Comparison of ENCODE assay signal across 9 mouse cellular contexts in genomic region chr2:167059960-167060359, GRCm38 (mm10). TPM values are rescaled to one million over a fixed set of nuclear protein-coding genes. Genes with fewer than 3 reads are reported as not detected.
A peak's percentile ranks its signal among the peaks of the same experiment; 100 is the strongest.
DNase-seq lines count a peak whose midpoint lies in the region; ATAC-seq and TF ChIP-seq lines count a peak whose summit lies in the region.
"Had no signal": no experiment of that assay in that cellular context is flagged by ENCODE, and none has a peak within 500 bp of the region (broad histone marks: within the 10 kb centered on the region; RNA-seq: fewer than 3 reads in every experiment).

No protein-coding gene starts in this region.

- H3K4me1 ChIP-seq in hindbrain, embryonic 10.5 days (replicated peaks) = peaks cover 31% of the 10 kb centered on the region
- H3K4me1 ChIP-seq in hindbrain, embryonic 11.5 days (replicated peaks; ENCODE audit: control insufficient read depth, insufficient read depth, low read length) = peaks cover 8% of the 10 kb centered on the region; the same call in 1 of the 2 replicates
- H3K4me1 ChIP-seq in bone marrow macrophage, adult 2 months (ENCODE audit: control insufficient read depth, insufficient read depth, low read length) = peaks cover 46% of the 10 kb centered on the region
- 0 out of 2 replicates have a peak, but pooled peaks cover 6% of the 10 kb centered on the region for H3K4me1 ChIP-seq in intestine, postnatal 0 days (replicated peaks; ENCODE audit: control insufficient read depth, insufficient read depth, low read length)
- peaks cover 35% of the 10 kb centered on the region for H3K4me1 ChIP-seq in liver, postnatal 0 days (ENCODE audit: insufficient read depth)

- no peaks in the 10 kb centered on the region for H3K27me3 ChIP-seq in hindbrain, embryonic 10.5 days (ENCODE audit: insufficient read depth, poor library complexity, severe bottlenecking)
- H3K27me3 ChIP-seq in hindbrain, embryonic 11.5 days (ENCODE audit: control insufficient read depth, insufficient read depth, low read length) = no peaks in the 10 kb centered on the region
- no peaks in the 10 kb centered on the region for H3K27me3 ChIP-seq in intestine, postnatal 0 days (replicated peaks; ENCODE audit: control insufficient read depth, insufficient read depth, low read length)
- H3K27me3 ChIP-seq in liver, postnatal 0 days (ENCODE audit: insufficient read depth, low read length) = no peaks in the 10 kb centered on the region

- no peaks in the 10 kb centered on the region for H3K9me3 ChIP-seq in hindbrain, embryonic 10.5 days
- no peaks in the 10 kb centered on the region for H3K9me3 ChIP-seq in hindbrain, embryonic 11.5 days (ENCODE audit: control insufficient read depth, low read length)
- H3K9me3 ChIP-seq in intestine, postnatal 0 days (ENCODE audit: control insufficient read depth) = no peaks in the 10 kb centered on the region
- no peaks in the 10 kb centered on the region for H3K9me3 ChIP-seq in liver, postnatal 0 days (ENCODE audit: low read length)

- no peak for TF ChIP-seq POLR2A in bone marrow macrophage, adult 2 months (IDR thresholded peaks at IDR 0.05; ENCODE audit: borderline replicate concordance, low read depth, low read length)

- H3K27ac ChIP-seq in hindbrain, embryonic 10.5 days = no peak overlapping the region
- H3K27ac ChIP-seq in hindbrain, embryonic 11.5 days (ENCODE audit: low read depth, low read length) = no peak overlapping the region
- H3K27ac ChIP-seq in bone marrow macrophage, adult 2 months (ENCODE audit: insufficient read depth, low read depth, low read length) = peak overlapping the region; percentile 99
- peak overlapping the region; percentile 69 for H3K27ac ChIP-seq in intestine, postnatal 0 days (ENCODE audit: low read depth, low read length)
- peak overlapping the region; percentile 65 for H3K27ac ChIP-seq in liver, postnatal 0 days (ENCODE audit: low read depth)

- no peak for TF ChIP-seq EP300 in liver, postnatal 0 days (IDR thresholded peaks at IDR 0.05; ENCODE audit: low read depth)

- 67% methylated on average over 12 of the region's 12 CpGs for WGBS in hindbrain, embryonic 10.5 days
- WGBS in hindbrain, embryonic 11.5 days = 64% methylated on average over 12 of the region's 12 CpGs
- WGBS in intestine, postnatal 0 days = 40% methylated on average over 12 of the region's 12 CpGs
- WGBS in liver, postnatal 0 days (ENCODE audit: insufficient replicate concordance) = 71% methylated on average over 12 of the region's 12 CpGs

- peaks cover 49% of the 10 kb centered on the region for H3K36me3 ChIP-seq in hindbrain, embryonic 10.5 days
- H3K36me3 ChIP-seq in hindbrain, embryonic 11.5 days (ENCODE audit: control insufficient read depth, insufficient read depth, low read length) = peaks cover 12% of the 10 kb centered on the region; the same call in 1 of the 2 replicates
- H3K36me3 ChIP-seq in intestine, postnatal 0 days (ENCODE audit: control insufficient read depth, insufficient read depth) = peaks cover 30% of the 10 kb centered on the region
- peaks cover 49% of the 10 kb centered on the region for H3K36me3 ChIP-seq in liver, postnatal 0 days (replicated peaks; ENCODE audit: insufficient read depth, low read length)

- no peak for ATAC-seq in hindbrain, embryonic 11.5 days (ENCODE audit: low FRiP score)
- ATAC-seq in intestine, postnatal 0 days = no peak
- ATAC-seq in liver, postnatal 0 days = no peak

- no peak overlapping the region for H3K4me2 ChIP-seq in hindbrain, embryonic 11.5 days (replicated peaks; ENCODE audit: low read depth, low read length)
- H3K4me2 ChIP-seq in intestine, postnatal 0 days (replicated peaks; ENCODE audit: low read depth) = peak overlapping the region; percentile 81
- H3K4me2 ChIP-seq in liver, postnatal 0 days (ENCODE audit: low read depth, low read length) = peak overlapping the region; percentile 89

- no peak for TF ChIP-seq CTCF in bone marrow macrophage, adult 2 months (IDR thresholded peaks at IDR 0.05; ENCODE audit: low read depth, low read length)
- TF ChIP-seq CTCF in intestine, postnatal 0 days (IDR thresholded peaks at IDR 0.05; ENCODE audit: low read depth) = no peak
- TF ChIP-seq CTCF in liver, postnatal 0 days (IDR thresholded peaks at IDR 0.05; ENCODE audit: low read depth) = no peak

- H3K9ac ChIP-seq in hindbrain, embryonic 11.5 days (ENCODE audit: low read depth, low read length) = no peak overlapping the region
- H3K9ac ChIP-seq in intestine, postnatal 0 days (ENCODE audit: low read depth, low read length) = peak overlapping the region; percentile 32; the same call in 1 of the 2 replicates
- H3K9ac ChIP-seq in liver, postnatal 0 days (replicated peaks) = peak overlapping the region; percentile 53

- peak overlapping the region; percentile 2; the same call in 1 of the 2 replicates for H3K4me3 ChIP-seq in hindbrain, embryonic 10.5 days
- H3K4me3 ChIP-seq in hindbrain, embryonic 11.5 days (ENCODE audit: low read depth, low read length) = no peak overlapping the region
- H3K4me3 ChIP-seq in bone marrow macrophage, adult 2 months (ENCODE audit: insufficient read depth, low read length) = peak overlapping the region; percentile 90
- peak overlapping the region; percentile 30 for H3K4me3 ChIP-seq in intestine, postnatal 0 days (ENCODE audit: low read depth, low read length)
- H3K4me3 ChIP-seq in liver, postnatal 0 days (ENCODE audit: low read depth, low read length) = peak overlapping the region; percentile 92; the same call in 1 of the 2 replicates

- DNase-seq in hindbrain, embryonic 10.5 days (ENCODE audit: low spot score) = no peak
- no peak for DNase-seq in hindbrain, embryonic 11.5 days (ENCODE audit: low spot score)
- DNase-seq in liver, postnatal 0 days = no peak
- no peak for DNase-seq in ovary, postnatal 14 days (ENCODE audit: low spot score)
- DNase-seq in retina, embryonic 14.5 days (ENCODE audit: low spot score) = no peak
- no peak for DNase-seq in adrenal gland, postnatal 25 days
- DNase-seq: cerebellum, adult 18-20 months had no signal

RNA-seq across cellular contexts. Expression of gene Znfx1, which starts 2.9 kb away (rescaled TPM):
- 6.5 and 7.5 TPM in 2 replicates for polyA plus RNA-seq in hindbrain, embryonic 10.5 days (2016; fragmentation: Nextera tagmentation; extraction: Ambion mirVana)
- 4.9 and 6.5 TPM in 2 replicates for polyA plus RNA-seq in hindbrain, embryonic 11.5 days (2014; fragmentation: Nextera tagmentation; extraction: Ambion mirVana)
- 91.4 and 108 TPM in 2 replicates for polyA plus RNA-seq in bone marrow macrophage, adult 2 months (2012; ENCODE audit: insufficient read depth, insufficient read length, missing spikeins)
- 13.1 and 15.2 TPM in 2 replicates for polyA plus RNA-seq in intestine, postnatal 0 days (2015; fragmentation: Nextera tagmentation; extraction: Ambion mirVana)
- polyA plus RNA-seq in liver, postnatal 0 days (2015; fragmentation: Nextera tagmentation; extraction: Ambion mirVana) = 5.8 and 6.3 TPM in 2 replicates
- 49.2 and 51.7 TPM in 2 replicates for total RNA-seq in adrenal gland, postnatal 25 days (2021)

RNA-seq across cellular contexts. Expression of gene Ddx27, which starts 45.0 kb away (rescaled TPM):
- 49.1 and 68.1 TPM in 2 replicates for polyA plus RNA-seq in hindbrain, embryonic 10.5 days (2016; fragmentation: Nextera tagmentation; extraction: Ambion mirVana)
- 37.9 and 40.4 TPM in 2 replicates for polyA plus RNA-seq in hindbrain, embryonic 11.5 days (2014; fragmentation: Nextera tagmentation; extraction: Ambion mirVana)
- 20.4 TPM in 2 replicates for polyA plus RNA-seq in bone marrow macrophage, adult 2 months (2012; ENCODE audit: insufficient read depth, insufficient read length, missing spikeins)
- polyA plus RNA-seq in intestine, postnatal 0 days (2015; fragmentation: Nextera tagmentation; extraction: Ambion mirVana) = 15.8 and 16.3 TPM in 2 replicates
- 19.2 and 21.9 TPM in 2 replicates for polyA plus RNA-seq in liver, postnatal 0 days (2015; fragmentation: Nextera tagmentation; extraction: Ambion mirVana)
- total RNA-seq in adrenal gland, postnatal 25 days (2021) = 33.6 and 35.8 TPM in 2 replicates

Comparison
In these comparisons a context has a peak if more than half of its experiments do, and no peak if none do; other contexts are left out.
1. H3K27ac ChIP-seq: peak in bone marrow macrophage, adult 2 months (single experiment), intestine, postnatal 0 days (single experiment) and liver, postnatal 0 days (single experiment); none in hindbrain, embryonic 10.5 days (single experiment) and hindbrain, embryonic 11.5 days (single experiment).